8 mouse cellular contexts compared by ENCODE assay signal in the genomic region with DNA sequence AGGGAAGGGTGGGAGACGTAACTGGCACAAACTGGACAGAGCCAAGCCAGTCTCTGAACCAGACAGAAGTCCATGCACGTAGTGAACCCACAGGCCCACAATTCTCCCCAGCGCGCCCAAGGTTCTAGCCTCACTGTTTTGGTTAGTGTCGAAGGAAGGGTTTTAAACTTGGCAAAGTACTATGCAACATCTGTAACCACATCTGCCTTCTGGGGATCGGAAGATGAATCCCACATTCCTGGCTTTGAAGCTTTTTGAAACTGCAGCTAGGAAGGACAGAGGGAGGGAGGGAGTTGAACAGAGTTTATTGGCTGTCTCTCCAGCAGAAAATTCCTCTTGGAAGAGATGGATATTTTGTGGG. TPM values are rescaled to one million over a fixed set of nuclear protein-coding genes. Genes with fewer than 3 reads are reported as not detected.
A peak's percentile ranks its signal among the peaks of the same experiment; 100 is the strongest.
DNase-seq lines count a peak whose midpoint lies in the region; ATAC-seq and TF ChIP-seq lines count a peak whose summit lies in the region.

No protein-coding gene starts in this region.

- no peak for TF ChIP-seq EP300 in lung, postnatal 0 days (IDR thresholded peaks at IDR 0.05)

- no peak for TF ChIP-seq POLR2A in limb, embryonic 14.5 days (IDR thresholded peaks at IDR 0.05; ENCODE audit: borderline replicate concordance, extremely low read depth, insufficient read depth, insufficient read length)

- no peaks in the 10 kb centered on the region for H3K36me3 ChIP-seq in lung, postnatal 0 days (ENCODE audit: insufficient read depth, low read length)
- no peaks in the 10 kb centered on the region for H3K36me3 ChIP-seq in heart, embryonic 14.5 days (ENCODE audit: control insufficient read depth, insufficient read depth, low read length)
- no peaks in the 10 kb centered on the region for H3K36me3 ChIP-seq in limb, embryonic 14.5 days (ENCODE audit: control insufficient read depth, insufficient read depth, low read length)
- H3K36me3 ChIP-seq in stomach, embryonic 16.5 days (ENCODE audit: control insufficient read depth, insufficient read depth, low read length): no peaks in the 10 kb centered on the region

- peak overlapping the region; percentile 74 for H3K4me2 ChIP-seq in lung, postnatal 0 days (replicated peaks; ENCODE audit: low read depth, low read length)
- peak overlapping the region; percentile 75 for H3K4me2 ChIP-seq in heart, embryonic 14.5 days (ENCODE audit: low read length)
- H3K4me2 ChIP-seq in limb, embryonic 14.5 days (replicated peaks; ENCODE audit: low read depth, low read length, severe bottlenecking): peak overlapping the region; percentile 47
- peak overlapping the region; percentile 82 for H3K4me2 ChIP-seq in stomach, embryonic 16.5 days (ENCODE audit: low read depth, low read length)

- peak; percentile 44 for DNase-seq in lung, postnatal 0 days (ENCODE audit: low spot score)
- no peak for DNase-seq in lung, postnatal 4 days
- peak; percentile 37 to 48 for DNase-seq in cerebellum, postnatal 14 days
- peak; percentile 77 for DNase-seq in limb, embryonic 14.5 days (ENCODE audit: low spot score)
- no peak for DNase-seq in urinary bladder, adult 18-20 months (ENCODE audit: low spot score in 2 of 2)
- DNase-seq in lung, postnatal 36 days: no peak

- H3K27ac ChIP-seq in lung, postnatal 0 days (ENCODE audit: low read length): peak overlapping the region; percentile 96
- peak overlapping the region; percentile 93 to 99 for H3K27ac ChIP-seq in heart, embryonic 14.5 days (replicated peaks in 1 of 2; ENCODE audit: control insufficient read depth in 1 of 2, insufficient read depth in 1 of 2, low read depth in 2 of 2, low read length in 2 of 2)
- peak overlapping the region; percentile 97 for H3K27ac ChIP-seq in limb, embryonic 14.5 days (replicated peaks; ENCODE audit: low read depth, low read length)
- peak overlapping the region; percentile 98 for H3K27ac ChIP-seq in stomach, embryonic 16.5 days (ENCODE audit: low read length)

- no peaks in the 10 kb centered on the region for H3K27me3 ChIP-seq in lung, postnatal 0 days (replicated peaks; ENCODE audit: insufficient read depth, low read length)
- no peaks in the 10 kb centered on the region for H3K27me3 ChIP-seq in heart, embryonic 14.5 days (ENCODE audit: control insufficient read depth, insufficient read depth, low read length)
- H3K27me3 ChIP-seq in limb, embryonic 14.5 days (ENCODE audit: control insufficient read depth, insufficient read depth, low read length): no peaks in the 10 kb centered on the region
- no peaks in the 10 kb centered on the region for H3K27me3 ChIP-seq in stomach, embryonic 16.5 days (ENCODE audit: control insufficient read depth, insufficient read depth, low read length)

- TF ChIP-seq CTCF in lung, postnatal 0 days (IDR thresholded peaks at IDR 0.05): no peak

- peaks cover 9% of the 10 kb centered on the region; the same call in 1 of the 2 replicates for H3K4me1 ChIP-seq in lung, postnatal 0 days (ENCODE audit: insufficient read depth, low read depth, low read length)
- peaks cover 25 to 46% of the 10 kb centered on the region in 2 experiments for H3K4me1 ChIP-seq in heart, embryonic 14.5 days (ENCODE audit: control insufficient read depth in 2 of 2, insufficient read depth in 2 of 2, low read length in 2 of 2)
- peaks cover 21% of the 10 kb centered on the region for H3K4me1 ChIP-seq in limb, embryonic 14.5 days (ENCODE audit: control insufficient read depth, insufficient read depth, low read length)
- H3K4me1 ChIP-seq in stomach, embryonic 16.5 days (ENCODE audit: control insufficient read depth, insufficient read depth, low read length): peaks cover 34% of the 10 kb centered on the region

- no peak for ATAC-seq in lung, postnatal 0 days
- ATAC-seq in heart, embryonic 14.5 days (ENCODE audit: insufficient number of reproducible peaks, insufficient read depth, low FRiP score, low read depth): no peak
- ATAC-seq in limb, embryonic 14.5 days (ENCODE audit: low FRiP score, low read depth): peak; percentile 17; the same call in 1 of the 2 replicates
- no peak for ATAC-seq in stomach, embryonic 16.5 days (ENCODE audit: insufficient read depth, low FRiP score)

- H3K9me3 ChIP-seq in lung, postnatal 0 days (ENCODE audit: low read length): no peaks in the 10 kb centered on the region
- no peaks in the 10 kb centered on the region for H3K9me3 ChIP-seq in heart, embryonic 14.5 days (ENCODE audit: control insufficient read depth, low read length)
- H3K9me3 ChIP-seq in limb, embryonic 14.5 days (ENCODE audit: control insufficient read depth, low read length): no peaks in the 10 kb centered on the region
- H3K9me3 ChIP-seq in stomach, embryonic 16.5 days (replicated peaks; ENCODE audit: control insufficient read depth, low read length): no peaks in the 10 kb centered on the region

- peak overlapping the region; percentile 78 for H3K9ac ChIP-seq in lung, postnatal 0 days (replicated peaks; ENCODE audit: low read depth)
- H3K9ac ChIP-seq in heart, embryonic 14.5 days (ENCODE audit: low read length): peak overlapping the region; percentile 96
- peak overlapping the region; percentile 87 for H3K9ac ChIP-seq in limb, embryonic 14.5 days (ENCODE audit: low read depth, low read length, severe bottlenecking)
- H3K9ac ChIP-seq in stomach, embryonic 16.5 days (ENCODE audit: low read length): peak overlapping the region; percentile 95

- 9% methylated on average over 6 of the region's 6 CpGs for WGBS in lung, postnatal 0 days
- 2% methylated on average over 6 of the region's 6 CpGs for WGBS in heart, embryonic 14.5 days
- 0% methylated on average over 6 of the region's 6 CpGs for WGBS in limb, embryonic 14.5 days
- 6% methylated on average over 6 of the region's 6 CpGs for WGBS in stomach, embryonic 16.5 days

- H3K4me3 ChIP-seq in lung, postnatal 0 days (ENCODE audit: low read depth, low read length): peak overlapping the region; percentile 90
- H3K4me3 ChIP-seq in heart, embryonic 14.5 days (ENCODE audit: control insufficient read depth in 1 of 2, insufficient read depth in 1 of 2, low read depth in 1 of 2, low read length in 2 of 2): peak overlapping the region; percentile 90 to 95
- peak overlapping the region; percentile 86 for H3K4me3 ChIP-seq in limb, embryonic 14.5 days (replicated peaks; ENCODE audit: low read length)
- H3K4me3 ChIP-seq in stomach, embryonic 16.5 days (replicated peaks; ENCODE audit: low read length): peak overlapping the region; percentile 93

RNA-seq across cellular contexts. Expression of gene Acvr1, which starts 0.9 kb away (rescaled TPM):
- polyA plus RNA-seq in lung, postnatal 0 days (2015; fragmentation: Nextera tagmentation; extraction: Ambion mirVana): 5.8 and 6.0 TPM in 2 replicates
- 12.5 and 12.6 TPM in 2 replicates for polyA plus RNA-seq in heart, embryonic 14.5 days (2014; fragmentation: Nextera tagmentation; extraction: Ambion mirVana)
- polyA plus RNA-seq in limb, embryonic 14.5 days (2012; rRNA removed): 30.0 and 30.3 TPM in 2 replicates
- 13.2 and 13.7 TPM in 2 replicates for polyA plus RNA-seq in limb, embryonic 14.5 days (2014; fragmentation: Nextera tagmentation; extraction: Ambion mirVana)
- polyA plus RNA-seq in stomach, embryonic 16.5 days (2015; fragmentation: Nextera tagmentation; extraction: Ambion mirVana): 5.9 and 6.8 TPM in 2 replicates

RNA-seq across cellular contexts. Expression of gene Upp2, which starts 1.1 kb away (rescaled TPM):
- polyA plus RNA-seq in lung, postnatal 0 days (2015; fragmentation: Nextera tagmentation; extraction: Ambion mirVana): 6.4 and 10.4 TPM in 2 replicates
- polyA plus RNA-seq in heart, embryonic 14.5 days (2014; fragmentation: Nextera tagmentation; extraction: Ambion mirVana): 6.1 and 7.5 TPM in 2 replicates
- polyA plus RNA-seq in limb, embryonic 14.5 days (2012; rRNA removed): 9.6 and 12.3 TPM in 2 replicates
- 9.3 and 12.0 TPM in 2 replicates for polyA plus RNA-seq in limb, embryonic 14.5 days (2014; fragmentation: Nextera tagmentation; extraction: Ambion mirVana)
- polyA plus RNA-seq in stomach, embryonic 16.5 days (2015; fragmentation: Nextera tagmentation; extraction: Ambion mirVana): 5.5 and 6.8 TPM in 2 replicates

Comparison
In these comparisons a context has a peak if more than half of its experiments do, and no peak if none do; other contexts are left out.
1. DNase-seq: peak in lung, postnatal 0 days (single experiment), cerebellum, postnatal 14 days (2 of 2) and limb, embryonic 14.5 days (single experiment); none in lung, postnatal 4 days (0 of 2), urinary bladder, adult 18-20 months (0 of 2) and lung, postnatal 36 days (single experiment).
2. Peak in every context shown above with its lines, with median percentiles within 50 percentile points of each other: H3K27ac ChIP-seq, H3K4me2 ChIP-seq, H3K4me3 ChIP-seq and H3K9ac ChIP-seq.